Mouse (Mus musculus) kidney, embryonic 15.5 days (tissue): ENCODE data around the gene Actg1. TPM values are rescaled to one million over a fixed set of nuclear protein-coding genes. Genes with fewer than 3 reads are reported as not detected.

Source experiments
- ATAC-seq: fragments of 200-750 bp; cut with Nextera tagmentation; replicated peaks from 2 replicates; pipeline ENCODE4 v1.8.0; 2017; ENCODE audit warnings: moderate TSS enrichment; ENCODE audit not compliant: low FRiP score
- H3K27ac ChIP-seq: fragments of 300-500 bp; sonication (generic); 2 replicates; pipeline ENCODE4 v1.5.1; 2015; ENCODE audit warnings: mild to moderate bottlenecking, inconsistent platforms
- H3K27me3 ChIP-seq: fragments of 300-500 bp; sonication (generic); 2 replicates; pipeline ENCODE4 v1.6.1; 2015; ENCODE audit warnings: inconsistent platforms
- H3K36me3 ChIP-seq: fragments of 300-500 bp; sonication (generic); 2 replicates; pipeline ENCODE4 v1.6.1; 2015; ENCODE audit warnings: inconsistent platforms
- H3K4me1 ChIP-seq: fragments of 300-500 bp; sonication (generic); 2 replicates; pipeline ENCODE4 v1.6.1; 2015; ENCODE audit warnings: inconsistent platforms
- H3K4me2 ChIP-seq: fragments of 300-500 bp; sonication (generic); 2 replicates; pipeline ENCODE4 v1.6.1; 2015; ENCODE audit warnings: moderate library complexity, mild to moderate bottlenecking, inconsistent platforms
- H3K4me3 ChIP-seq: fragments of 300-500 bp; sonication (generic); replicated peaks from 2 replicates; pipeline ENCODE4 v1.5.1; 2015; ENCODE audit warnings: mild to moderate bottlenecking, inconsistent platforms
- H3K9ac ChIP-seq: fragments of 300-500 bp; sonication (generic); 2 replicates; pipeline ENCODE4 v1.6.1; 2015; ENCODE audit warnings: mild to moderate bottlenecking, inconsistent platforms
- H3K9me3 ChIP-seq: fragments of 300-500 bp; sonication (generic); replicated peaks from 2 replicates; pipeline ENCODE4 v1.6.1; 2016; ENCODE audit warnings: inconsistent platforms
- WGBS: fragments of 180-500 bp; shearing (Covaris S2); methylation state at CpG from one replicate; pipeline ENCODE4 v1.1.7; 2015; ENCODE audit warnings: mixed read lengths; 5-methylcytosine and 5-hydroxymethylcytosine counted together
- microRNA-seq: library from miRNA; unstranded; fragments of <30 nt; microRNA quantifications from one replicate; pipeline ENCODE4, GENCODE M21; 2016
- polyA plus RNA-seq: library from polyadenylated mRNA; unstranded; fragments of >200 nt; fragmentation: Nextera tagmentation; extraction: Ambion mirVana; gene quantifications from 2 replicates; pipeline ENCODE4 v1.2.1, GENCODE M21; 2015

Actg1 gene
- polyA plus RNA-seq, 1 experiment from 2014 or later: 2,520 TPM

DNA sequence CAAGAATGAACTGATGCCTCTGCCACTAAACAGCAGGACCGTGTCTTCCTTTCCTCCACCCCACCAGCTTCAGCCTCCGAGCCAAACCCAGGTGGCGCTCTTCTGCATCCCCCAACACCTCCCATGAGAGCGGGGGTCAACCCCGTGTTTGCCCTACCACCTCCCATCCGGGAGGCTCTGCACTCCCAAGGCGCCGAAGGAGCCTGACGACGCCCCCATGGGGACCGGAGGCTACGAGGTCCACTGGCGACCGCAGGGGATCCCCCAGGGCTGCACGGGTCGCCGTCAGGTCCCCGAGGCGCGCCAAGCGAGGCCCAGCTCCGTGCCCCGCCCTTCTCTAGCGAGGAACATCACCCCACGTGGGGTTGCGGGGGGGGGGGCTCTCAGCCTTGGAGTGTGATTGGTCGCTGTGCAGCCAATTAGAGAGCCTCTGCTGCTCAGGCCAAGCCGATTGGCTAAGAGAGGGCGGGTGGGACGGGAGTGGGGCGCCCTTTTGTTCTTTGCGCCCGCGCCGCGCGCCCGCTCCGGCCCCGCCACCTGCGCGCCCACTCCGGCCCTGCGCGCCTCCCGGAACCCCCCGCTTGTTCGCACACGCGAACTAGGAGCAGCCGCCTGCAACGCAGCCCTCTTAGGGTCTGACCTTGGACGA is 43.3 kb downstream of the Actg1 start:
- ATAC-seq: peak; percentile 92
- Histone ChIP-seq H3K27me3 (0 out of 2 replicates have a peak, but pooled peaks cover 6% of the 10 kb centered on the region), H3K4me1 (peaks cover 60% of the 10 kb centered on the region), H3K36me3 (no peaks in the 10 kb centered on the region), H3K27ac (peak overlapping the region; percentile 91), H3K4me2 (peak overlapping the region; percentile 90), H3K9ac (peak overlapping the region; percentile 51), H3K4me3 (peak overlapping the region; percentile 53), H3K9me3 (no peaks in the 10 kb centered on the region)
- under 1% methylated on average over 53 of the region's 53 CpGs for WGBS

- H3K4me3 ChIP-seq: 0 out of 2 replicates have a peak overlapping the region, but pooled peaks have one; percentile 53
- ATAC-seq: peak; percentile 1; the same call in 1 of the 2 replicates
- H3K9ac ChIP-seq: peak overlapping the region; percentile 43; the same call in 1 of the 2 replicates
- H3K4me1 ChIP-seq: peaks cover 67% of the 10 kb centered on the region
- WGBS: 13% methylated on average over 5 of the region's 5 CpGs
- H3K9me3 ChIP-seq: no peaks in the 10 kb centered on the region
- H3K4me2 ChIP-seq: peak overlapping the region; percentile 90
- H3K27me3 ChIP-seq: 0 out of 2 replicates have a peak, but pooled peaks cover 6% of the 10 kb centered on the region
- peak overlapping the region; percentile 91 for H3K27ac ChIP-seq
- no peaks in the 10 kb centered on the region for H3K36me3 ChIP-seq
Observed at GRCm38 (mm10) chr11:120304350-120304694, 44.0 kb downstream of the Actg1 start.

DNA sequence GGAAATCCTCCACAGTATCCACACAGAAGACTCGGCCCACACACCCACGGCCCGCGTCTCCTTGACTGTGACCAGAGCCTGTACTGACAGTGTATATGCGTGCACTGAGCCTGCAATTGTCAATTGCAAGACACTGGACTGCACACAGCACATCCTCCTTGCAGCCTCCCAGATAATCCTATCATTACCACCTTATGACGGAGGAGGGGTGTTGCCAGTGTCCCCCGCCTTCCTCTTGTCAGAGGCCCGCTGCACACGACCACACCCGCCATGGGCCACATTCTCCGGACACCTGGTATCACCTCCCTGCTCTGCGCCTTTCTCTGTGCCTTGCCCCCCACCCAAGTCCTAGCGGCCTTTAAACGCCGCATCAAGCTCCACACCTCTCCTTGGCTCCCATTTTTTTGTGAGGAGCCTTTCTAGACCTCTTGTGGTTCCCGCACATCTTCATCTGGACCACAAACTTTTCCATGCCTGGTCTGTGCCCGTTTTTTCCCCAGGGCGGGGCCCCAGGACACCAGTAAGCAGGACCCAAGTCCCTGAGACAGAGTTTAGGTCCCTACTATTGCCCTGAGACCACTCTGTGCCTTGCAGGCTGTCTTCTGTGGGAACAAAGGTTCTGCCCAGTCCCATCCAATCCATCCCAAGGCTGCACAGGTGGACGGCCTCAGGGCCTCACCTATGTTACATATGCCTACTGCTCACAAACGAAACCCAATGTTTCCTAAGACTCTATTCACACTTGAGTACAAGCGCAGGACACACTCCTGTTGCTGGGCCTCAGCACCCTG is 44.6 kb downstream of the Actg1 start:
- peak overlapping the region; percentile 91 for H3K27ac ChIP-seq
- peaks cover 63% of the 10 kb centered on the region for H3K4me1 ChIP-seq
- 83% methylated on average over 21 of the region's 21 CpGs for WGBS
- H3K36me3 ChIP-seq: no peaks in the 10 kb centered on the region
- H3K9me3 ChIP-seq: no peaks in the 10 kb centered on the region
- H3K4me3 ChIP-seq: no peak overlapping the region
- 0 out of 2 replicates have a peak, but pooled peaks cover 6% of the 10 kb centered on the region for H3K27me3 ChIP-seq
- H3K4me2 ChIP-seq: peak overlapping the region; percentile 90; the same call in 1 of the 2 replicates
- no peak overlapping the region for H3K9ac ChIP-seq
- ATAC-seq: no peak

DNA sequence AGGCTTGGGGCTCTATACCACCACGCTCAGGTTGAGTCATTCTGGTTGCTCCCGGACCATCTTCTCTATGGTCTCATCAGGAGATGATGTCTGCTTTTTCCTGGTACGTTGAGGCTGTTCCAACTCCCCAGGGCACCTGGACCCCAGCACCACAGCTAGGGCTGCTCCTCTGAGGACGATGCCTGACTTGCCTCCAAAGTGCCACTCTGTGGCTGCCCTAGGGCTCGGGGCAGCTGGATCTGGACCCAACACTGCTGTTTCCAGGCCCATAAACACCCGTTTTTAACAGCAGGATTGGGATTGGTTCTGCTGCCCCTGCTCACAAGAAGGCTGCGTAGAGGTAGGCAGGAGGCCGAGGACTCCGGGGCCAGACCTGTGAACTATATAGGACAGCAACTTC is 45.2 kb downstream of the Actg1 start:
- Histone ChIP-seq H3K27me3 (0 out of 2 replicates have a peak, but pooled peaks cover 6% of the 10 kb centered on the region), H3K4me1 (peaks cover 56% of the 10 kb centered on the region), H3K4me3 (no peak overlapping the region), H3K9ac (no peak overlapping the region), H3K4me2 (no peak overlapping the region), H3K27ac (no peak overlapping the region), H3K9me3 (no peaks in the 10 kb centered on the region), H3K36me3 (no peaks in the 10 kb centered on the region)
- no peak for ATAC-seq
- 81% methylated on average over 9 of the region's 9 CpGs for WGBS

- Histone ChIP-seq H3K27ac (no peak overlapping the region), H3K4me3 (no peak overlapping the region), H3K4me2 (no peak overlapping the region), H3K9ac (no peak overlapping the region), H3K4me1 (peaks cover 52% of the 10 kb centered on the region), H3K36me3 (no peaks in the 10 kb centered on the region), H3K27me3 (no peaks in the 10 kb centered on the region), H3K9me3 (no peaks in the 10 kb centered on the region)
- 47% methylated on average over 5 of the region's 5 CpGs for WGBS
- ATAC-seq: no peak
Observed at GRCm38 (mm10) chr11:120299484-120299883, 48.9 kb downstream of the Actg1 start.

- no peak for ATAC-seq
- H3K9ac ChIP-seq: no peak overlapping the region
- H3K9me3 ChIP-seq: no peaks in the 10 kb centered on the region
- H3K27ac ChIP-seq: no peak overlapping the region
- peaks cover 52% of the 10 kb centered on the region for H3K4me1 ChIP-seq
- H3K4me3 ChIP-seq: no peak overlapping the region
- H3K4me2 ChIP-seq: no peak overlapping the region
- no peaks in the 10 kb centered on the region for H3K36me3 ChIP-seq
- 82% methylated on average over 4 of the region's 4 CpGs for WGBS
- H3K27me3 ChIP-seq: no peaks in the 10 kb centered on the region
Observed at GRCm38 (mm10) chr11:120298441-120299141, 49.8 kb downstream of the Actg1 start.

GRCm38 (mm10) chr11:120297767-120298166 is 50.6 kb downstream of the Actg1 start:
- Histone ChIP-seq H3K9me3 (no peaks in the 10 kb centered on the region), H3K27me3 (no peaks in the 10 kb centered on the region), H3K4me2 (no peak overlapping the region), H3K4me3 (no peak overlapping the region), H3K9ac (no peak overlapping the region), H3K36me3 (no peaks in the 10 kb centered on the region), H3K27ac (no peak overlapping the region), H3K4me1 (peaks cover 53% of the 10 kb centered on the region)
- no peak for ATAC-seq
- WGBS: 79% methylated on average over 7 of the region's 7 CpGs

- H3K4me2 ChIP-seq: no peak overlapping the region
- H3K9ac ChIP-seq: no peak overlapping the region
- no peaks in the 10 kb centered on the region for H3K9me3 ChIP-seq
- 0 out of 2 replicates have a peak, but pooled peaks have one; percentile 27 for ATAC-seq
- H3K36me3 ChIP-seq: no peaks in the 10 kb centered on the region
- peaks cover 57% of the 10 kb centered on the region for H3K4me1 ChIP-seq
- no peak overlapping the region for H3K4me3 ChIP-seq
- H3K27ac ChIP-seq: 0 out of 2 replicates have a peak overlapping the region, but pooled peaks have one; percentile 8
- H3K27me3 ChIP-seq: no peaks in the 10 kb centered on the region
- 21% methylated on average over 13 of the region's 13 CpGs for WGBS
Observed at GRCm38 (mm10) chr11:120296305-120297144, 51.8 kb downstream of the Actg1 start.

Small RNA genes lying within 50 kb of the gene (microRNA-seq; reads per million reads assigned to microRNA genes)
- gene Gm23419: not detected
- gene Mir6935: 1.8 reads per million, percentile 6 among the genes with 10 or more reads in this experiment

Other genes with a start within 250 kb of the Actg1 start
- gene Tepsin, start 249.8 kb downstream of the Actg1 start, polyA plus RNA-seq: 19.5 and 22.4 TPM in 2 replicates
- gene Ndufaf8, start 249.6 kb downstream of the Actg1 start, polyA plus RNA-seq: 83.0 and 90.1 TPM in 2 replicates
- gene Slc38a10, start 197.2 kb downstream of the Actg1 start, polyA plus RNA-seq: 109 and 115 TPM in 2 replicates
- gene Bahcc1, start 115.6 kb downstream of the Actg1 start, polyA plus RNA-seq: 11.8 and 14.1 TPM in 2 replicates
- 1.1 and 1.2 TPM in 2 replicates for gene Fscn2, start 13.0 kb upstream of the Actg1 start, polyA plus RNA-seq
- gene Faap100, start 30.2 kb upstream of the Actg1 start, polyA plus RNA-seq: 33.1 and 41.9 TPM in 2 replicates
- 33.5 and 34.8 TPM in 2 replicates for gene Nploc4, start 89.2 kb upstream of the Actg1 start, polyA plus RNA-seq
- gene Tspan10, start 94.1 kb upstream of the Actg1 start, polyA plus RNA-seq: not detected in 2 replicates
- 0.28 and 0.38 TPM in 2 replicates for gene Pde6g, start 105.0 kb upstream of the Actg1 start, polyA plus RNA-seq
- 13.1 and 13.8 TPM in 2 replicates for gene Oxld1, start 109.5 kb upstream of the Actg1 start, polyA plus RNA-seq
- 40.5 and 41.9 TPM in 2 replicates for gene Ccdc137, start 109.6 kb upstream of the Actg1 start, polyA plus RNA-seq
- 42.7 and 53.3 TPM in 2 replicates for gene Arl16, start 119.1 kb upstream of the Actg1 start, polyA plus RNA-seq
- gene Mrpl12, start 136.1 kb upstream of the Actg1 start, polyA plus RNA-seq: 166 and 172 TPM in 2 replicates
- 84.6 and 91.9 TPM in 2 replicates for gene Slc25a10, start 143.3 kb upstream of the Actg1 start, polyA plus RNA-seq
- 2.4 and 2.6 TPM in 2 replicates for gene Gcgr, start 182.2 kb upstream of the Actg1 start, polyA plus RNA-seq
- gene Mcrip1, start 201.2 kb upstream of the Actg1 start, polyA plus RNA-seq: 199 and 212 TPM in 2 replicates
- 0.49 and 1.4 TPM in 2 replicates for gene Ppp1r27, start 202.6 kb upstream of the Actg1 start, polyA plus RNA-seq
- gene P4hb, start 224.7 kb upstream of the Actg1 start, polyA plus RNA-seq: 718 and 736 TPM in 2 replicates
- gene Arhgdia, start 233.1 kb upstream of the Actg1 start, polyA plus RNA-seq: 588 and 644 TPM in 2 replicates
- 494 TPM in 2 replicates for gene Alyref, start 249.8 kb upstream of the Actg1 start, polyA plus RNA-seq
- gene Anapc11, start 249.9 kb upstream of the Actg1 start, polyA plus RNA-seq: 193 and 206 TPM in 2 replicates